Mouse (Mus musculus) adrenal gland, adult 18-20 months (tissue): ENCODE measurements around the gene Scgb1b30. TPM values are rescaled to one million over a fixed set of nuclear protein-coding genes. Genes with fewer than 3 reads are reported as not detected.
"Not testable (repeated sequence)": the region's sequence is repeated elsewhere in the genome, so short reads cannot be mapped to it uniquely, and the experiment has no call there.

ENCODE experiments used
- DNase-seq, 2 experiments: peaks; one replicate each; pipeline ENCODE4 v3.0.0; 2021 to 2022; ENCODE audit warnings: low spot score in 2 of 2
- long read RNA-seq, 2 experiments: library from polyadenylated mRNA; stranded (forward); transcript quantifications; one replicate each; pipeline ENCODE4 v2.0.0; 2021
- total RNA-seq, 2 experiments: library from RNA; stranded (reverse); gene quantifications; 1 replicate in 1 of 2; 2 replicates in 1 of 2; pipeline ENCODE4 v1.2.3; 2021

The Scgb1b30 gene
- not detected for total RNA-seq
- long read RNA-seq, experiment 1: 0 reads
- long read RNA-seq, experiment 2: 0 reads

DNA sequence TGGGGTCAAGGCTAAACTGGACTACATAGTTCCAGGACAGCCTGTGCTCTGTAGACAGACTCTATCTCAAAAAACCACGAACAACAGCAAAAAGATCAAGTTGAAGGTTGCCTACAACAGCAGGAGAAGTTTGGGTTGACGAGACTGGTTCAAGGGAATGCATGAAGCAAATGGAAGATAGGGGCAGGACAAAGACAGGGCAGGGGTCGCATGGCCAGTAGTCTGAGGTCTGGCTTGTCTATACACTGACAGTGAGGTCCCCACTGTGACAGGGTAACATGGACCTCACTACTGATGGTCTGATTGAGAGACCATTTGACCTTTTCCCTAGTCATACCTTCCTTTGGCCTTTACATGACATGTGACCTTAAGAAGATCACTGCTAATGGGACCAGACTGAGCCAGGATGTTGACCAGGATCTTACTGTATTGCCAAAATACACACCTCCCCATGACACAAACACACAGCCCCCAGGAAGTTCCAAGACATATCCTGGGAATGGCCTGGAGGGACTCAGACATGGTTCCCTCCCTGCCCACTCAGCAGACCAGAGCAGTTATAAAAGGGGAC is at the start of gene Scgb1b30:
Gene Scgb1b30, plus strand, starts transcription at position 521 of the 571 bp plus-strand sequence.
- no peak for DNase-seq

DNA sequence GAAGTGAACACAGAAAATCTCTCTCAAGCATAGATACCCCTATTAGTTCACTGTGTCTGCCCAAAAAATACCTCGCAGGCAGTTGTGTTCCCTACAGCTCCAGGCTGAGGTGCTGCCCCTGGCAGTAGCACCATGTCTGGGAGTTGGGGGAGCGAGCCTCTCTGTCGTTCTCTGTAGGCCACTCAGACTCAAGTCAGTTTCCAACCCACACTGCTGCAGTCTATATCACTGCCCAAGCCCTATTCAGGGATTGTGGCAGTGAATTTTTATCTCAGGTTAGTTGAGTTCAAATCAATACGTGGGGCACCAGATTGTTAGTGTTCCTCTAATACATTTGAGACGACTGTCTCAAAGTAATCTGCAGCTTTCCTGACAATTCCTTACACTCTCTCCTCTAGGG is 27.1 kb upstream of the Scgb1b30 start:
- DNase-seq: not testable (repeated sequence)

DNA sequence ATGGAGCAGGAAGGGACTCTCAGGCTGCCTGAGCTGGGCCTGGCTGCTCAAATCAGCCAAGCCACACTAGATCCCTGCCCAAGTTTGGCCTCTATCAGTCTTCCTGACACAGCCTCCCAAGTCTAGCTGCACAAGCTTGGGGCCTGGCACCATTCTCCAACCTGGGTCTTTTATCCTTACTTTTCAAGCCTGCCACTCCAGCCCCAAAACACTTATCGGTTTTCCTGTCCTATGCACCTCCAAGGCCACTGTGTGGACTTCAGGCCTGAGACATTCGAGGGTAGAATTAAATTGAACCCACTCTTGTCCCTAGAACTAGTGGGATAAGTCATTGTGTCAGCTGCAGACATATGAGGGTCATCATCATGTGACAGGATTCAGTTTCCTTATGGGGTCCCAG is 4.8 kb downstream of the Scgb1b30 start:
- DNase-seq: peak in 1 of 2 experiments; percentile 7

DNA sequence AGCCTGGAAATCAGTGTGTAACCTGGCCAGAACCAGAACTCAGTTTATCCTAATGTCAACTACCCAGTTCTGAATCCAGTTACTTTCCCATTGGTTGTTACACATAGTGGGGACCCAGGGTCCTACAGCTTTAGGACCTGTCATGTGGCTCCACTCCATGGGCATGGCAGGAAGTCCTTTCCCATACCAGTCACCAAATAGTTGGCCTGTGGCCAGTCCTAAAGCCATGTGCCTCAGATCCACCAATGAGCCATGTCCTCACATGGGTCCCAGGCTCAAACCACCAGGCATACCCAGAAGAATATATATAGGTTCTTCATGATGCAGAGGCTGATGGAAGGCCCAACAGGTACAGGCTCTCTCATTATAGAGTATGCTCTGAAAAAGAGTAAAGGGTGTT is 6.0 kb downstream of the Scgb1b30 start:
- DNase-seq: peak in 1 of 2 experiments; percentile 2

DNA sequence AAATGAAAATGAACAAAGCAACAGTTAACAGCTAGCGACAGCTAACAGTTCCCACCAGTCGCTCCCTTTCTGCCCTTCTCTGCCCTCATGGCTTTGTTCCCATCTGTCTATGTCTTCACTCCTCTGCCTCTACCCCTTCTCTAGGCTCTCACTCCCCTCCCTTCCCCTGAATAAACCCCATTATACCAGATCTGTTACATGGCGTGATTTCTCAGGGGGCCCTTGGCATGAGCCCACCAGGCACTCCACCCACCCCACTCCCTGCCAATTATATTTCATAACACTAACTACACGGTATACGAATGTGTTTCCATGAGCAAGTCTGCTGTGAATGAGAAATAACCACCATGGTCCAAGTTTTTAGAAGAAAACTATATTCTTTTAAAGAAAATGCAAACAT is 14.0 kb downstream of the Scgb1b30 start:
- no peak for DNase-seq

DNA sequence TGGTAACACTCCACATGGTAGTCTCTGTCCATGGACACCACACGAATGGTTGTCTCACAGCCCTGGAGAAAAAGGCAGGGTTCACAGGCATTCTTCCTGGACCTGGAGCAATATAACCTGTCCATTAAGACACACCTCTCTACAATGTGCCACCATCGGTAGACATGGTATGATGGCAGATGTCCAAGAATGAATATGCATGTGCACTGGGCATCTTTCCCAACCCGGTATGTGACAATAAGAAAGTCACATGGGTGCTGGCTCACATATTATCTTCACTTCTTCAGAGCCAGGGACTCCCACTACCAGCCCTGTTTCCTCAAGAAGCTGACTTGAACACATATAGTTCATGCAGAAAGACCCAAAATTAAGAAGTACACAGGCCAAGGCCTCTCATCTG is 21.4 kb downstream of the Scgb1b30 start:
- DNase-seq: no peak

DNA sequence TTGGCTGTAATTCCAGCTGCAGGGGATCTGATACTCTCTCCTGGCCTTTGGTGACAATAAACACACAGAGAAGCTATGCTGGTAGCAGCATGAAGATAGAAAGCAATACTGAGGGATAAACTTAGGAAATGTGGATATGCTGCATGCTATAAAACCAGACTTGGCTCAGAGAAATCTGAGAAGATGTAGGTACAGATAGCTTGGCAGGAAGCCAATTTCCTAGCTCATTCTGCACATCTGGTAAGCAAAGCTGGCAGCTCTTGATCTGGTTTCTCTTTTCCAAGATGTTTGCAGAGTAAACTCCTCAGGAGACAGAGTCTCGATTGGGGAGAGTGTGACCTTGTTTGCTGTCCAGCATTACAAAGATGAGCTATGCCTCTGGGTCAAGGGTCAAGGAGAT is 25.4 kb downstream of the Scgb1b30 start:
- not testable (repeated sequence) for DNase-seq

DNA sequence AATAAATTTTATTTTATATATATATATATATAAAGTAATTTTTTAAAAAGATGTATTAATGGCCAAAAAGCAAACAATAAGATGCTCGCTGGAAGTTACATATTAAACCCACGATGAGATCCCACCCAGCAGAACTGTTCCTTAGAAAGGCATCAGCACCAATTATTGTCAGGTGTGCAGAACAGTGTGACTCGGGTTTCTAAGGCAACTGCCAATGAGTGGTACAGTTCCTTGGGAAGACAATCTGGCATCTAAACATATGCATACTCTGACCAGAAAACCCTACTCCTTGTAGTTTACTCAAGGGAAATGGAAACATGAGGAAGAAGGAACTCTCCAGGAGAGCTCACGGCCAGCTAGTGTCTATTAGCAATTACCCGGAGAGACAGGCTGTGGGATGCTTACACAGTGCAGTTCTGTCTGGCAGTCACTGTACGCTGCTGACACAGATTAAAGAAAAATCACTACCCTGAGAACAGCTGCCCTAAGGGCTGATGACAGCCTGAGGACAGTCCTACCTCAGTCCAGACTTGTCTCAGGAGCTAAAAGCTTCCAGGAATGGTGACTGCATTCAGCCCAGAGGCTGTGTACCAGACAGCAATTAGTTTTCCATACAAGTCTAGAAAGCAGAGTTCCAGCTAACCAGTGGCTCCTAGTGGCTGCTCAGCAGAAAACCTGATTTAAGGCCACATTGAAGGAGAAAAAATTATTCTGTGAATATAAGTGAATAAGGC is 27.9 kb downstream of the Scgb1b30 start:
- DNase-seq: no peak

DNA sequence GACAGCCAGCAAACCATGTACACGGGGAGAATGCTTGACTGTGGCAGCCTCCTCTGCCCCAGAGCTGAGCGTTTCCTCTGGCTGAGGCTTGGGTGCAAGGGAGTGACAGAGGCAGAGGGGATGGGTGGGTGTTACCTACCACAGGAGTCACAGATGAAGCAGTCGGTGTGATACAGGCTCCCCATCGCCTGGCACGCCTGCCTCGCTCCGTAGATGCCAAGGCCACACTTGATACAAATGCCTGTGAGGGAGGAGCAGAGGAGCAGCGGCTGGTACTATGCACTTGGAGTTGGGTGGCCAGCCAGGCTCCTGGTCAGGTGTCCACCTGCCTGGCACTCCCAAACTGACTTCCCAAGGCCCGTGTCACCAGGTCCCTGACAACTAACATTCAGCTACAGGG is 30.1 kb downstream of the Scgb1b30 start:
- no peak for DNase-seq

DNA sequence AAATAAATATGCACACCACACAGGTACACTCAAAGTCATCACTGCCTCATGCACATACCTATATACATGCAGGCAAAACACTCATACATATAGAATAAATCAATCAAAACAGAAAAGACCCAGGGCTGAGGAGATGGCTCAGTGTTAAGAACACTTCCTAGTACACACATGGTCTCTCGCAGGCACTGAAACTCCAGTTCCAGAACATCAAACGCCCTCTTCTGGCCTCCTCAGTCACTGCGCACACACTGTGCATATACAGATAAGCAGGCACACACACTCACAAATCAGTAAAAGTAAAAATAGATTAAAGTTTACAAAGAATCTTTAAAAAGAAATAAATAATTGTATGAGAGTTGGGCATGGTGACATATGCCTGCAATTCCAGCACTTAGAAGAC is 31.1 kb downstream of the Scgb1b30 start:
- DNase-seq: no peak

DNA sequence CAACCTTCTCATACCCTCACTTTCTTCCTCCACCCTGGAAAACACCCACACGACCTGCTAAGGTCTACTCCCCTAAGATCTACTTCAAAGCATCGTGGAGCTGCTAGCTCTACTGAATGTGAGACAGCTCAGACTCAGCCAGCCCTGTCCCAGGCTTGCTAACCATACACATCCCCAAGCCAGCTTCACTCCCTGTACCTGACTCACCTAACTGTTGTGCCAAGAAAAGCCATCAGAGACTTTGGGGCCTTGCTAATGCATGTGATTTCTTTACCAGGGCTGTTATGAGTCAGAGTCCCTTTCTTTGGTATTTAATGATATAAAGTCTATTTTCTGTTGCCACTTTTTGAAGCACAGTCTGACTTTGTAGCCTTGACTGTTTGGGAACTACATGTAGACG is 35.9 kb downstream of the Scgb1b30 start:
- DNase-seq: no peak

DNA sequence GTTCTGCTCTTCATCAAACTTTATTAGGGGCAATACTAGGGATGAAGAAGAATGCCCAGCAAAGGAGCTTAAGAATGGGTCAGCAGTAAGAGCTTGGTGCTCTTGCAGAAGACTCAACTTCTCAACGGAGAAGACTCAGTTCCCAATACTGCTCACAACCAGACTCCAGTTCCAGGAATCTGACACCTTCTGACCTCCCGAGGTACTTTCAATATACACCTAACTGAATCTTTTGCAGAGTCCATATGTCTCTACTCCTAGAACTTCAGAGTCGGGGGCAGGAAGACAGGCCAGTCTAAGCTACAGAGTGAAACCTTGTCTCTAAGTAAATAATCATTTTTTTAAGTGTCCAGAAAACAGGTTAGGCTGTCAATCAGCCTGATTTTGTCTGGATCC is 36.7 kb downstream of the Scgb1b30 start:
- no peak for DNase-seq

DNA sequence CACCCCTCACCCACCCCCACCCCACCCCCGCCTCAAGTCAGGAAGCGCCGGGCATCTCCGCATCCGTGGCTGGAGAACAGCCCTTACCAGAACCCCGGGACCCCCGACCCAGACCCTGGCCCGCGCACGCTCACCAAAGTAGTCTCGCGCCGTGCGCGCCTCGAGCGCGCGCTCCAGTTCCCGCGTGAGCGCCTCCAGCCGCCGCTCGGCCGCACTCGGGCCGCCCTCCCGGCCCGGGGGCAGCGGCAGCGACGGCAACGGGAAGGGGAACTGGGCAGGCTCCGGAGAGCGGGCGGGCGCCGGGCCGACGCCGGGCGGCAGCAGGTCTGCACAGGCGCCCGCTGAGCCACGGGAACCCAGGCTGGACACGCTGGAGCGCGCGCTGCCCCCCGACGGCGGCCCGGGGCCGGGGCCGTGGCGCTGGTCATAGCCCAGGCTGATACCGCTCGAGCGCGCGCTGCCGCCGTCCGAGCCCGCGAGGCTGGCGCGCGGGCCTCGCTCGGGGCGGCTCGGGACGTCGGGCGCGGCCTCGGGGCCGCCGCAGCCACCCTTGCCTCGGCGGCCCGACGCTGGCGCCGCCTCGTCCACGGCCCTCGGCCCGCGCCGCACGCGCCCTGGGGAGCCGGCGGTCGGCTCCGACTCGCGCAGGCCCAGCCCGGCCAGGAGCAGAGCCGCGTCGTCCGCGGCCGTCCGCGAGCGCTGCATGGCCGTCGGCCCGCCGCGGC is 37.3 kb downstream of the Scgb1b30 start:
- DNase-seq: peak; percentile 28 to 47

DNA sequence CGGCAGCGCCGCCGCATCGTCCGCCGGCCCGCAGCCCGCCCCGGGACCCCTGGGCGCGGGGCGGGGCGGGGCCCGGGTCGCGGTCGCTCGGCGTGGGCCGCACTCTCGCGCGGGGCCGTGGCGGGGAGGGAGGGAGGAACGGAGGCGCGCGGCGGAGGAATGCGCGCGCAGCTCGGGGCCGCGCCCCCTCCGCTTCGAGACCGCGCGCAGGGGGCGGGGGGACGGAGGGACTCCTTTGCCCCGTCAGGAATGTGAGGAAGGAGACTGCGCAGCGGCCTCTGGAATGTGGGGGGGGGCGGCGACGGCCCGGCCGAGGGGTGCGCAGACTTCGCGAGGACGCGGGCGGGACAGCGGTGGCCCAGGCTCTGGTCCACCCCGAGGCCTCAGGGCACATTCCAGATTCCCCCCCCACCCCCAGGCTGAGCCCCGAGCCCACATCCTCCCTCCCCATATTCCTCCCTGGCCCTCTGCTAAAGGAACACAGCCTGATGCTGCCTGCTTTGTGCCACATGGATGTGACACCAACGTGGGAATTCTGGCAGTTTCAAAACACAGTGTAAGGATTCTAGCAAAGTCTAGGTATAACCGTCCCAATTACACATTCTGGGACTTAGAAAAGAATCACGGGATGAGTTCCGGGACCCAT is 38.0 kb downstream of the Scgb1b30 start, which contains the start of gene Wtip:
Gene Wtip, minus strand, starts transcription at position 152 of the 646 bp plus-strand sequence.
- DNase-seq: peak; percentile 68 to 70

DNA sequence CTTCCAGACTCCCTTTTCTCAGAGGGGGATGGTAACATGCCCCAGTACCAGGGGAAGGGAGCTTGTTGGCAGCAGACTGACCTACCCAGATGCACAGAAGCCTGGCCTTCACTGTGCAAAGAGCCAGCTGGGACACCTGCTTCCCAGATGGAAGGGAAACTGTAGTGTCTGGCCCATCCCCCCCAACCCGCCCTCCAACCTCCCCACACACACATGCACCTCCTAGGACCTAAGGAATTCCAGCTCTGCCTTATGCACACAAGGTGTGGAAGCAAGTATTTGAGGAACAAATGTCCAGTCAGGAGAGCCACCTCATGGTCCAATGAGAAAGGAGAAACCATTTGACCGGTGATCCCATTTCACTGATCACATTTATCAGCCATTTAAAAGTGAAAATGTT is 39.1 kb downstream of the Scgb1b30 start:
- DNase-seq: no peak

DNA sequence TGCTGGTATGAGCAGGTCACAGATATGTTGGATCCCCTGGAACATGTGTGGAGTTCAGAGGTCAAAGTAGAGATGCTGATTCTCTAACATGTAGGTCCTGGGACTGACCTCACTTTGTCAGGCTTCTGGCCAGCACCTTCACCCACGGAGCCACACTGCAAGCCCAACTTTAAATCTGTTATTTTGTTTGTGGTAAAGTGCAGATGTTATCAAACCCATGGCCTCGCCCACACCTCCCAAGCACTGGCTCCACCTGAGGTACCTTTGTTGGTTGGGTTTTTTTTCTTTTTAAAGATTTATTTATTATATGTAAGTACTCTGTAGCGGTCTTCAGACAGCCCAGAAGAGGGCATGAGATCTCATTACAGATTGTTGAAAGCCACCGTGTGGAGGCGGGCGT is 44.3 kb downstream of the Scgb1b30 start:
- no peak for DNase-seq

DNA sequence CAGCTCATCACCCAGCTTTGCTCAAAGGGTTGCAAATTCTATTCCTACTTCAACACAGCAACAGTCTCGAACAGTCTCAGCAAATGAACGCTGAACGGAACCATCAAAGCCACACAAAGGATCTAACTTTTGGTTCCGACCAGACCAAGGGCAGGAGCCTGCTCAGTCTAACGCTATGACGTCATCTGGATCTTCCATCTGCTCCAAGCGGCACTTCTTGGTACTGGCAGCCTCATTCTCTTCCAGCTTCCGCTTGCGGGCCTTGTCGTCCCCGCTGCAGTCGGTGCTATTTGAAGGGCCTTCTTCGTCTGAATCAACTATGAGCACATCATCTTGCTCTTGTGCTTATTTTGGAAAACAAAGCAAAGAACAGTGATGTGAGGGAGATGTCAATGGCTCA is 45.9 kb downstream of the Scgb1b30 start:
- DNase-seq: no peak

DNA sequence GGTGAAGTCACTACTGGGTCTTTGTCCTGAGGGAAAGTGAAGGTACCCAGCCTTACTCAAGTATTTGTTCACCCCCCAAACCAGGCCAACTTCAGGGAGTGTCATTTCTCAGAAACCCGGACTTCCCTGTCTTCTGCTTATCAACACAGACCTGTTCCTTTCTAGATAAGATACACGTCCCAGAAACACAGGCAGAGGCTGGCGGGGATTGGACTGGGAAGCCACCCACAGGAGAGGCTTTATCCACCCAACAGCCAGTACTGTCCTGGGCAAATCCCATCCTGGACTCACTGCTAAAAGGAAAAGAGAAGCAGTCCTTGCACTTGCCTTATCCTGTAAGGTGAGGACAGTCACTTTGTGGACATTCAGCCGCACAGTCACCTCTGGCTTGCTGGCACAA is 52.0 kb downstream of the Scgb1b30 start:
- no peak for DNase-seq
